Comparison of ENCODE assay signal across 15 mouse cellular contexts in genomic region chr12:54833856-54834399, GRCm38 (mm10). TPM values are rescaled to one million over a fixed set of nuclear protein-coding genes. Genes with fewer than 3 reads are reported as not detected.
DNase-seq lines count a peak whose midpoint lies in the region; ATAC-seq and TF ChIP-seq lines count a peak whose summit lies in the region.
"Had no signal": no experiment of that assay in that cellular context is flagged by ENCODE, and none has a peak within 500 bp of the region (broad histone marks: within the 10 kb centered on the region; RNA-seq: fewer than 3 reads in every experiment).

No protein-coding gene starts in this region.

- peak; percentile 15 to 41 for DNase-seq in heart, adult 18-20 months
- DNase-seq in heart, adult 8-10 months (ENCODE audit: low spot score), result no peak
- DNase-seq in thymus, postnatal 14 days, result peak; percentile 24
- DNase-seq in thymus, postnatal 10 days (ENCODE audit: low spot score in 2 of 2), result no peak
- DNase-seq in heart, embryonic 10.5 days (ENCODE audit: low spot score), result peak; percentile 67
- DNase-seq in lung, postnatal 36 days, result no peak
- DNase-seq: adrenal gland, postnatal 14 days; cerebellum, adult 11 months; kidney, adult 8-10 months; lung, adult 2 months; retina, postnatal 1 day had no signal

- no peaks in the 10 kb centered on the region for H3K27me3 ChIP-seq in heart, embryonic 10.5 days (ENCODE audit: insufficient read depth, poor library complexity, severe bottlenecking)
- no peaks in the 10 kb centered on the region for H3K27me3 ChIP-seq in forebrain, embryonic 16.5 days (replicated peaks; ENCODE audit: control insufficient read depth, insufficient read depth, low read length)
- H3K27me3 ChIP-seq: embryonic facial prominence, embryonic 13.5 days had no signal

- peak overlapping the region; percentile 65 for H3K27ac ChIP-seq in heart, embryonic 10.5 days
- H3K27ac ChIP-seq in olfactory bulb, adult 2 months (ENCODE audit: insufficient read depth, low read depth, low read length), result 0 out of 2 replicates have a peak overlapping the region, but pooled peaks have one; percentile 1
- H3K27ac ChIP-seq in forebrain, embryonic 16.5 days (ENCODE audit: low read length), result no peak overlapping the region
- H3K27ac ChIP-seq: embryonic facial prominence, embryonic 13.5 days; hindbrain, embryonic 14.5 days had no signal

- no peak for TF ChIP-seq CTCF in olfactory bulb, adult 2 months (IDR thresholded peaks at IDR 0.05; ENCODE audit: insufficient read depth, low read depth, low read length)

- no peak overlapping the region for H3K4me3 ChIP-seq in heart, embryonic 10.5 days
- no peak overlapping the region for H3K4me3 ChIP-seq in olfactory bulb, adult 2 months (ENCODE audit: insufficient read depth, low read depth, low read length)
- H3K4me3 ChIP-seq in forebrain, embryonic 16.5 days (replicated peaks; ENCODE audit: low read length), result no peak overlapping the region

- H3K9me3 ChIP-seq in heart, embryonic 10.5 days, result no peaks in the 10 kb centered on the region
- H3K9me3 ChIP-seq in forebrain, embryonic 16.5 days (ENCODE audit: control insufficient read depth, low read length), result no peaks in the 10 kb centered on the region
- H3K9me3 ChIP-seq: embryonic facial prominence, embryonic 13.5 days had no signal

- H3K36me3 ChIP-seq in heart, embryonic 10.5 days, result no peaks in the 10 kb centered on the region
- H3K36me3 ChIP-seq in forebrain, embryonic 16.5 days (ENCODE audit: control insufficient read depth, insufficient read depth), result no peaks in the 10 kb centered on the region
- H3K36me3 ChIP-seq: embryonic facial prominence, embryonic 13.5 days had no signal

- TF ChIP-seq POLR2A in olfactory bulb, adult 2 months (IDR thresholded peaks at IDR 0.05; ENCODE audit: insufficient read depth, low read depth, low read length), result no peak

- WGBS in heart, embryonic 10.5 days, result 49% methylated on average over 9 of the region's 9 CpGs
- 40% methylated on average over 9 of the region's 9 CpGs for whole genome bisulfite sequencing in olfactory bulb, adult 2 months
- 64% methylated on average over 9 of the region's 9 CpGs for WGBS in forebrain, embryonic 16.5 days

- peaks cover 29% of the 10 kb centered on the region for H3K4me1 ChIP-seq in heart, embryonic 10.5 days
- peaks cover 8% of the 10 kb centered on the region for H3K4me1 ChIP-seq in olfactory bulb, adult 2 months (ENCODE audit: control insufficient read depth, insufficient read depth, low read length)
- peaks cover 5% of the 10 kb centered on the region; the same call in 1 of the 2 replicates for H3K4me1 ChIP-seq in forebrain, embryonic 16.5 days (replicated peaks; ENCODE audit: control insufficient read depth, insufficient read depth, low read length)

- ATAC-seq in forebrain, embryonic 16.5 days, result no peak

- no peak overlapping the region for H3K4me2 ChIP-seq in forebrain, embryonic 16.5 days (ENCODE audit: low read length)

- no peak overlapping the region for H3K9ac ChIP-seq in forebrain, embryonic 16.5 days (replicated peaks; ENCODE audit: low read depth, low read length)
- H3K9ac ChIP-seq: hindbrain, embryonic 14.5 days had no signal

RNA-seq across cellular contexts. Expression of gene Cfl2, which starts 28.7 kb away (rescaled TPM):
- 100 to 1,000 TPM; 393 to 400 TPM for total RNA-seq in heart, adult 18-20 months (2021)
- 100 to 1,000 TPM; 390 to 423 (median 413) TPM for total RNA-seq in heart, adult 8-10 months (2022)
- polyA plus RNA-seq in heart, embryonic 10.5 days (2016; fragmentation: Nextera tagmentation; extraction: Ambion mirVana), result 299 and 335 TPM in 2 replicates
- polyA plus RNA-seq in olfactory bulb, adult 2 months (2012; ENCODE audit: insufficient read depth, insufficient read length, low replicate concordance, missing spikeins), result not detected in 2 replicates
- polyA plus RNA-seq in forebrain, embryonic 16.5 days (2015; fragmentation: Nextera tagmentation; extraction: Ambion mirVana), result 327 and 356 TPM in 2 replicates

RNA-seq across cellular contexts. Expression of gene Snx6, which starts 38.4 kb away (rescaled TPM):
- total RNA-seq in heart, adult 18-20 months (2021), result 10 to 100 TPM; 32.2 to 32.6 TPM
- 10 to 100 TPM; 27.1 to 31.7 (median 29.0) TPM for total RNA-seq in heart, adult 8-10 months (2022)
- 123 and 162 TPM in 2 replicates for polyA plus RNA-seq in heart, embryonic 10.5 days (2016; fragmentation: Nextera tagmentation; extraction: Ambion mirVana)
- not detected in 2 replicates for polyA plus RNA-seq in olfactory bulb, adult 2 months (2012; ENCODE audit: insufficient read depth, insufficient read length, low replicate concordance, missing spikeins)
- 147 and 168 TPM in 2 replicates for polyA plus RNA-seq in forebrain, embryonic 16.5 days (2015; fragmentation: Nextera tagmentation; extraction: Ambion mirVana)

Comparison
In these comparisons a context has a peak if more than half of its experiments do, and no peak if none do; other contexts are left out.
1. DNase-seq: peak in heart, adult 18-20 months (2 of 2), thymus, postnatal 14 days (single experiment) and heart, embryonic 10.5 days (single experiment); none in heart, adult 8-10 months (single experiment), thymus, postnatal 10 days (0 of 2) and lung, postnatal 36 days (single experiment).